Mouse (Mus musculus) granulocyte monocyte progenitor cell, adult 5-6 weeks (primary cell): ENCODE measurements at regions not wholly inside any gene's neighbourhood (a gene's known extent, or its start where the extent isn't known, plus 50 kb on each side); places are given as distances from the start of the nearest gene placed in this dataset.

Experiments used
- ATAC-seq: replicated peaks from 2 replicates; pipeline ENCODE4 v1.8.0; 2016; ENCODE audit warnings: mild to moderate bottlenecking, moderate TSS enrichment, inconsistent platforms; ENCODE audit not compliant: poor library complexity, severe bottlenecking

GRCm38 (mm10) chr11:113194144-113194827 is 412.3 kb downstream of the Sox9 start:
- no peak for ATAC-seq
